ENCODE assay signal across 20 mouse cellular contexts in the genomic region with DNA sequence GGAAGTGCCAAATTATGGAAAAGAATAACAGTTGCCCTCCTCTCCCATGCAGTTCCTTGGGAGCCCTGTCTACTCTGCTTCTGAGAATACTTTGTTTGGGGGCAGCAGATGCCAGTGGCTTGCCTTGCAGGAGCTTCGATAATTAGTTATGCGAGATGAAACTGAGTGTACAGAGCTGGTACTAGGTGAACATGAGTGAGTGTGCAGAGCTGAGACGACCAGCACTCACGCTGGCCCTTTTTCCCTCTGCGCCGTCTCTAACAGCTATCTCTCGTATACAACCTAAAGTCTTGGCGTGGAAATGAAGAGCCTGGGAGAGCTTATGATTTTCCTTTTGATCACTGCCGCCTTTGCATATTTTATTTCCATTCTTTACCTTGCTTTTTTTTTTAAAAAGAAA.
DNase-seq lines count a peak whose midpoint lies in the region; ATAC-seq lines count a peak whose summit lies in the region.
"Had no signal": no experiment of that assay in that cellular context is flagged by ENCODE, and none has a peak within 500 bp of the region (broad histone marks: within the 10 kb centered on the region; RNA-seq: fewer than 3 reads in every experiment).

No protein-coding gene starts in this region.

- intact Hi-C loops in gastrocnemius, postnatal 36 days (cut with DNase I), result no loop called here

- no peaks in the 10 kb centered on the region for H3K36me3 ChIP-seq in heart, embryonic 10.5 days
- no peaks in the 10 kb centered on the region for H3K36me3 ChIP-seq in limb, embryonic 12.5 days
- H3K36me3 ChIP-seq in limb, embryonic 10.5 days, result no peaks in the 10 kb centered on the region
- H3K36me3 ChIP-seq in forebrain, embryonic 12.5 days (replicated peaks), result no peaks in the 10 kb centered on the region
- no peaks in the 10 kb centered on the region for H3K36me3 ChIP-seq in midbrain, embryonic 13.5 days
- H3K36me3 ChIP-seq: liver, embryonic 13.5 days had no signal

- no peaks in the 10 kb centered on the region for H3K4me1 ChIP-seq in heart, embryonic 10.5 days
- peaks cover 32% of the 10 kb centered on the region for H3K4me1 ChIP-seq in limb, embryonic 12.5 days (replicated peaks)
- H3K4me1 ChIP-seq in limb, embryonic 10.5 days, result peaks cover 32% of the 10 kb centered on the region
- H3K4me1 ChIP-seq in forebrain, embryonic 12.5 days, result peaks cover 41% of the 10 kb centered on the region
- H3K4me1 ChIP-seq in midbrain, embryonic 13.5 days (replicated peaks), result peaks cover 41% of the 10 kb centered on the region
- H3K4me1 ChIP-seq: liver, embryonic 13.5 days had no signal

- no peak overlapping the region for H3K9ac ChIP-seq in limb, embryonic 12.5 days (replicated peaks)
- no peak overlapping the region for H3K9ac ChIP-seq in forebrain, embryonic 12.5 days
- H3K9ac ChIP-seq in midbrain, embryonic 13.5 days (replicated peaks), result no peak overlapping the region
- H3K9ac ChIP-seq: liver, embryonic 13.5 days had no signal

- H3K4me3 ChIP-seq in heart, embryonic 10.5 days, result no peak overlapping the region
- H3K4me3 ChIP-seq in limb, embryonic 12.5 days (replicated peaks), result no peak overlapping the region
- no peak overlapping the region for H3K4me3 ChIP-seq in limb, embryonic 10.5 days
- H3K4me3 ChIP-seq in forebrain, embryonic 12.5 days (replicated peaks), result no peak overlapping the region
- H3K4me3 ChIP-seq in midbrain, embryonic 13.5 days (replicated peaks), result no peak overlapping the region
- H3K4me3 ChIP-seq: liver, embryonic 13.5 days had no signal

- no peaks in the 10 kb centered on the region for H3K9me3 ChIP-seq in heart, embryonic 10.5 days
- H3K9me3 ChIP-seq in limb, embryonic 12.5 days, result no peaks in the 10 kb centered on the region
- H3K9me3 ChIP-seq in limb, embryonic 10.5 days (replicated peaks), result no peaks in the 10 kb centered on the region
- H3K9me3 ChIP-seq in forebrain, embryonic 12.5 days, result no peaks in the 10 kb centered on the region
- no peaks in the 10 kb centered on the region for H3K9me3 ChIP-seq in midbrain, embryonic 13.5 days
- H3K9me3 ChIP-seq: liver, embryonic 13.5 days had no signal

- no peak overlapping the region for H3K27ac ChIP-seq in heart, embryonic 10.5 days
- H3K27ac ChIP-seq in limb, embryonic 12.5 days, result 0 out of 2 replicates have a peak overlapping the region, but pooled peaks have one; percentile 45
- H3K27ac ChIP-seq in limb, embryonic 10.5 days, result no peak overlapping the region
- H3K27ac ChIP-seq in forebrain, embryonic 12.5 days, result peak overlapping the region; percentile 51; the same call in 1 of the 2 replicates
- peak overlapping the region; percentile 56 for H3K27ac ChIP-seq in midbrain, embryonic 13.5 days
- H3K27ac ChIP-seq: liver, embryonic 13.5 days had no signal

- ATAC-seq in limb, embryonic 12.5 days (ENCODE audit: insufficient number of reproducible peaks, insufficient read depth, low FRiP score, low TSS enrichment, low read depth), result no peak
- ATAC-seq in forebrain, embryonic 12.5 days (ENCODE audit: low FRiP score), result no peak
- no peak for ATAC-seq in midbrain, embryonic 13.5 days
- ATAC-seq: inflammation-experienced regulatory T-cells, adult 6 months had no signal

- no peak overlapping the region for H3K4me2 ChIP-seq in limb, embryonic 12.5 days
- no peak overlapping the region for H3K4me2 ChIP-seq in forebrain, embryonic 12.5 days
- no peak overlapping the region for H3K4me2 ChIP-seq in midbrain, embryonic 13.5 days (replicated peaks)
- H3K4me2 ChIP-seq: liver, embryonic 13.5 days had no signal

- DNase-seq in heart, adult 11 months, result peak; percentile 66
- DNase-seq in heart, embryonic 10.5 days (ENCODE audit: low spot score), result no peak
- no peak for DNase-seq in limb, embryonic 10.5 days (ENCODE audit: low spot score)
- DNase-seq in spleen, adult 18-20 months, result no peak
- DNase-seq in gastrocnemius, postnatal 36 days, result no peak
- DNase-seq: adrenal gland, postnatal 10 days; cerebellum, adult 8-10 months; cerebellum, postnatal 36 days; gastrocnemius, postnatal 10 days; heart, adult 18-20 months; kidney, adult 18-20 months; kidney, postnatal 10 days; liver, embryonic 13.5 days; lung, adult 2 months; thymus, adult 18-20 months; thymus, postnatal 4 days had no signal

- WGBS in heart, embryonic 10.5 days, result 93% methylated on average over 9 of the region's 9 CpGs
- 82% methylated on average over 9 of the region's 9 CpGs for WGBS in limb, embryonic 12.5 days
- WGBS in limb, embryonic 10.5 days, result 90% methylated on average over 9 of the region's 9 CpGs
- WGBS in forebrain, embryonic 12.5 days, result 77% methylated on average over 9 of the region's 9 CpGs
- WGBS in midbrain, embryonic 13.5 days, result 68% methylated on average over 9 of the region's 9 CpGs

- no peaks in the 10 kb centered on the region for H3K27me3 ChIP-seq in heart, embryonic 10.5 days (ENCODE audit: insufficient read depth, poor library complexity, severe bottlenecking)
- H3K27me3 ChIP-seq in limb, embryonic 12.5 days, result no peaks in the 10 kb centered on the region
- H3K27me3 ChIP-seq in limb, embryonic 10.5 days (ENCODE audit: low read depth, poor library complexity, severe bottlenecking), result no peaks in the 10 kb centered on the region
- peaks cover 11% of the 10 kb centered on the region; the same call in 1 of the 2 replicates for H3K27me3 ChIP-seq in forebrain, embryonic 12.5 days
- peaks cover 6% of the 10 kb centered on the region for H3K27me3 ChIP-seq in midbrain, embryonic 13.5 days
- H3K27me3 ChIP-seq: liver, embryonic 13.5 days had no signal

Comparison
In these comparisons a context has a peak if more than half of its experiments do, and no peak if none do; other contexts are left out.
1. H3K27ac ChIP-seq: peak in limb, embryonic 12.5 days (single experiment), forebrain, embryonic 12.5 days (single experiment) and midbrain, embryonic 13.5 days (single experiment); none in heart, embryonic 10.5 days (single experiment) and limb, embryonic 10.5 days (single experiment).